Mouse (Mus musculus) skeletal muscle tissue, postnatal 0 days (tissue): ENCODE measurements around the gene Olfr1104. TPM values are rescaled to one million over a fixed set of nuclear protein-coding genes. Genes with fewer than 3 reads are reported as not detected.

Experiments used
- polyA plus RNA-seq: library from polyadenylated mRNA; unstranded; fragments of >200 nt; fragmentation: Nextera tagmentation; extraction: Ambion mirVana; gene quantifications from 2 replicates; pipeline ENCODE4 v1.2.1, GENCODE M21; 2015

The Olfr1104 gene
- polyA plus RNA-seq: not detected in 2 replicates

GRCm38 (mm10) chr2:87026980-87027379 lies at the start of gene Olfr1104:
Olfr1104 (minus strand) TSS chr2:87027080.

DNA sequence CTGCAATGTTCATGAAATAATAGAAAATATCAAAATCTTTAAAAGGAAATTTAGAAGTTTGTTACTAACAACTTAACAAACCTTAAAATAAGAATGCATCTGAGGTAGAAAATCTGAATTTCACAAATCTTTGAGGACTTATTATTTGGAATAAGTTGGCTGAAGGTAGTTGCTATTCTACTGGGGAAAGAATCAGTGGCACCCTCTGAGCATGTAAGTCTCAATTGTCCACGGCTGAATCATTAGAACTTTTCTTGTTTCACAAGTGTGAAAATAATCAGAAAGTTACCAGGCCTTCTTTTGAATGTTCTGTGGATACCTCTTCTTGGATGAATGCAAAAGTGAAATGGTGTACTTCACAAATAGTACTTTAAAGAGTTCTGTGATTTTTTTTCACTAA lies 48.8 kb upstream of the Olfr1104 start, which contains the start of gene Olfr1107:
Olfr1107 (minus strand) TSS at position 101 of the 400 bp plus-strand sequence.

GRCm38 (mm10) chr2:87052173-87052572 lies 25.3 kb upstream of the Olfr1104 start, which contains the start of gene Olfr1106:
Olfr1106 (minus strand) TSS chr2:87052273.

DNA sequence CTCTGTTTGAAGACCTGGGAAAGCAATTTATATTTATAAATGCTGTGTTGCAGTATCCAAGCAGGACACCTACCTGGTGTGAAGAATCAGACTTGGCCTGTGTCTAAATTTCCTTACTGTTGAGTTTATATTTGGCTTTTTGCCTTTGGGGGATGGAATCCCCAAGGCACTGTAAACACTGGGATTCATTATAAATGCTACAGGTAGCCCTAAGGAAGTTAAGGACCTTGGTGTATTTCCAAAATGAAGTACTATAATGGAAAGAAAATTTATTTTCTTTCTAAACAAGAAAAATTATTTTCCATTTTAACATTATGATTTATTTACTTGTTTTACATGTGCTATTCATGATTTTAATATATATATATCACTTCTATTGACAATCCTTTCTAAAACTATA lies 9.6 kb upstream of the Olfr1104 start, which contains the start of gene Olfr1105:
Olfr1105 (minus strand) TSS at position 101 of the 400 bp plus-strand sequence.

DNA sequence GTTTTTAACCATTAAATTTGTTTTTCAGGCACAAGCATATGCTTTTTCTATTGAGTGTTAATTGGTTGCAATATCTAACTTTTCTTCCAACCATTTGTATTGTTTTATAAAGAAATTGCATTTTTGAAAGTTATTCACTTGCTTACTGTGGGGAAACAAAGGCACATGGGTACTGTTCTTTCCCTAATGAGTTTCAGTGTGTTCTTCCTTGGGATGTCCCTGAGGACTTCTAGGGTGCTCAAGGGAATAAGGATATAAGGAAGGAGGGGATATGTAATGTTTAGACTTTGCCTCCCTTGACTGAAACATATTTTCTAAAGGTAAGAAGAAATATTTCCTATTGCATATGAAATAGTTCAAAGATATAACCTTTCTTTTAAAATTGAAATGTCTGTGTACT lies 28.8 kb downstream of the Olfr1104 start, which contains the start of gene Olfr1102:
Olfr1102 (plus strand) TSS at position 301 of the 400 bp plus-strand sequence.

GRCm38 (mm10) chr2:86991121-86991520 lies 35.8 kb downstream of the Olfr1104 start, which contains the start of gene Olfr1101:
Olfr1101 (minus strand) TSS chr2:86991221.

GRCm38 (mm10) chr2:86979854-86980253 lies 47.0 kb downstream of the Olfr1104 start, which contains the start of gene Olfr1100:
Olfr1100 (minus strand) TSS chr2:86979954.

Other genes starting within 250 kb of the Olfr1104 start
- not detected in 2 replicates for gene Olfr1093, start 244.6 kb downstream of the Olfr1104 start, polyA plus RNA-seq
- gene Olfr141, start 217.1 kb downstream of the Olfr1104 start, polyA plus RNA-seq: not detected in 2 replicates
- gene Olfr1094, start 202.4 kb downstream of the Olfr1104 start, polyA plus RNA-seq: not detected in 2 replicates
- gene Olfr1095, start 175.4 kb downstream of the Olfr1104 start, polyA plus RNA-seq: not detected in 2 replicates
- gene Gm13723, start 152.3 kb downstream of the Olfr1104 start, polyA plus RNA-seq: not detected in 2 replicates
- not detected in 2 replicates for gene Olfr1097, start 134.9 kb downstream of the Olfr1104 start, polyA plus RNA-seq
- not detected in 2 replicates for gene Olfr1098, start 102.5 kb downstream of the Olfr1104 start, polyA plus RNA-seq
- gene Olfr1099, start 66.4 kb downstream of the Olfr1104 start, polyA plus RNA-seq: not detected in 2 replicates
- gene Olfr1100, start 47.1 kb downstream of the Olfr1104 start, polyA plus RNA-seq: not detected in 2 replicates
- not detected in 2 replicates for gene Olfr1101, start 35.9 kb downstream of the Olfr1104 start, polyA plus RNA-seq
- gene Olfr1102, start 28.7 kb downstream of the Olfr1104 start, polyA plus RNA-seq: not detected in 2 replicates
- gene Olfr1105, start 9.5 kb upstream of the Olfr1104 start, polyA plus RNA-seq: not detected in 2 replicates
- gene Olfr1106, start 25.2 kb upstream of the Olfr1104 start, polyA plus RNA-seq: not detected in 2 replicates
- gene Olfr1107, start 48.7 kb upstream of the Olfr1104 start, polyA plus RNA-seq: not detected in 2 replicates
- gene Olfr1109, start 68.9 kb upstream of the Olfr1104 start, polyA plus RNA-seq: not detected in 2 replicates
- not detected in 2 replicates for gene Olfr259, start 87.5 kb upstream of the Olfr1104 start, polyA plus RNA-seq
- not detected in 2 replicates for gene Olfr1110, start 113.2 kb upstream of the Olfr1104 start, polyA plus RNA-seq
- not detected in 2 replicates for gene Olfr1111, start 125.5 kb upstream of the Olfr1104 start, polyA plus RNA-seq
- not detected in 2 replicates for gene Olfr1112, start 160.7 kb upstream of the Olfr1104 start, polyA plus RNA-seq
- gene Olfr1113, start 181.9 kb upstream of the Olfr1104 start, polyA plus RNA-seq: not detected in 2 replicates
- gene Olfr1115, start 220.9 kb upstream of the Olfr1104 start, polyA plus RNA-seq: not detected in 2 replicates
- not detected in 2 replicates for gene Olfr1116, start 240.5 kb upstream of the Olfr1104 start, polyA plus RNA-seq